Mouse (Mus musculus): ENCODE data around the gene Ccdc85a.
A peak's percentile ranks its signal among the peaks of the same experiment; 100 is the strongest.

Ccdc85a gene

GRCm38 (mm10) chr11:28583911-28584434 is at the start of gene Ccdc85a:
Gene Ccdc85a (minus strand): TSS chr11:28584324.
- peak; percentile 83 to 89 for DNase-seq

GRCm38 (mm10) chr11:28633571-28634125 is 49.5 kb upstream of the Ccdc85a start:
- DNase-seq, result peak in 1 of 2 experiments; percentile 5

GRCm38 (mm10) chr11:28633093-28633492 is 49.0 kb upstream of the Ccdc85a start:
- no peak for DNase-seq

DNA sequence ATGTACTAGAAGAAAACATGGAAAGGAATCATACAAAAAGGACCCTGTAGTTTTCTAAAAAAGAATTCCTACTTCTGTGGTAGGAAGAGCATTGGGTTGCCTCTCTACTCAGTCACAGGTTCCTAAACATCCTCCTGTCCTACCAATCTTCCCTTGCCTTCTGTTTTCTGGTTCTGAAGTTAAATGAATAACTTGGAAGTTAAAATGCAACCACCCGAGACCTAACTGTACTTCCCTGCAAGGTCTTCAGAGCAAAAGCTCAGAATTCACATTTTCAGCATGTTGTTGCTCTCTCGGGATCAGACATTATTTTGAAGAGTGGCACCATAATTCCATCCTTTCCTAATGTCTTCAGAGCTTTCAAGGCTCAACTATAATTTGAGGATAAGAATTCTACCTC is 46.6 kb upstream of the Ccdc85a start:
- DNase-seq, result no peak

DNA sequence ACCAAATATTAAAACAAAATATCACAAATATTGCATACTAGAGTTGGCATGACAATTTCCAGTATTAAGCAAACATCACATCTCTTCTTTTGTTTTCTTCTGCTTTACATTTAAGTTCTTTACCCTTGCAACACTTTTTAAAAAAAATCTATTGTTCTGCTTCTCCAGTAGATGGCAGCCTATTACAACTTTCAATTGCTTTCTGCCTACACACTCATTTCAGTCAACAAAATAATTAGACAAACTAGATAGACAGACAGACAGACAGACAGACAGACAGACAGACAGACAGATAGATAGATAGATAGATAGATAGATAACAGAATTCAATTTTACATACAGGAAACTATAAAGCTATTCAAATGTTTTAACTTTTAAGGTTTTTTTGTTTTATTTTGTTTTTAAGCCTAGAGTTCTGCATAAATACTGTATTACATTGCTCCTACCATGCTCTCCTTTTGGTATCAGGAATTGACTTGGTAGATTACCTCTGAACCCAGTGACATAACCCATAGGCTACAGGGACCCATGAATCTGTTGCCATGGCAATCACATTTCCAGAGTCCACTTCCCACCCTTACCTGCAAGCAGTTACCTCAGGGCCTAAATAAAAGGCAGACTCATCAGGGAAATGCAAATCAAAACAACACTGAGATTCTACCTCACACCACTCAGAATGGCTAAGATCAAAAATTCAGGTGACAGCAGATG is 26.8 kb upstream of the Ccdc85a start:
- DNase-seq, result no peak

GRCm38 (mm10) chr11:28583138-28583910 is 800 bp downstream of the Ccdc85a start:
- DNase-seq, result peak in 1 of 2 experiments; percentile 16

GRCm38 (mm10) chr11:28582218-28582617 is 1.9 kb downstream of the Ccdc85a start:
- DNase-seq, result peak in 1 of 2 experiments; percentile 11

GRCm38 (mm10) chr11:28572423-28572822 is 11.7 kb downstream of the Ccdc85a start:
- no peak for DNase-seq

GRCm38 (mm10) chr11:28556420-28556819 is 27.7 kb downstream of the Ccdc85a start:
- no peak for DNase-seq

- no peak for DNase-seq
Measured at GRCm38 (mm10) chr11:28543429-28543828, 40.7 kb downstream of the Ccdc85a start.

GRCm38 (mm10) chr11:28541307-28541706 is 42.8 kb downstream of the Ccdc85a start:
- DNase-seq, result no peak

DNA sequence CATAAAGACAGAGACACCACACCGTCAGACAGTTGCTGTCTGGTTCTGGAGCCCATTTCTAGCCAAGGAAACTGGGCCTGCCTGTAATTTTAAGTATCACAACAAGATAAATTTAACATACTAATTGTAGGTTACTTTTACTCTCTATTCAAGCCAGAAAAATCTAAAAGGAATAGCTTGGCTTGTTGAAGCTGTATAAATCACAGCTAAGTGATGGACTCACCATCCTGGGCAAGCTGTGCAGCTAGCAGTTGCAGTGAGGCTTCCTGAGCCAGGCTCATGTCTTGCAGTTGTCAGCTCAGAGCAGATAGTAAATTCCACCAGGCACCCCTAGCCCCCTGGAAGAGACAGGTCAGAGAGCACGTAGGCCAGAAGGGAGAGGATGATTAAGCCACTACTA is 50.8 kb downstream of the Ccdc85a start:
- DNase-seq, result no peak

- no peak for DNase-seq
Measured at GRCm38 (mm10) chr11:28501190-28501589, 82.9 kb downstream of the Ccdc85a start.

- peak; percentile 4 to 7 for DNase-seq
Measured at GRCm38 (mm10) chr11:28497034-28497433, 87.1 kb downstream of the Ccdc85a start.

- DNase-seq, result no peak
Measured at GRCm38 (mm10) chr11:28493362-28493761, 90.8 kb downstream of the Ccdc85a start.

DNA sequence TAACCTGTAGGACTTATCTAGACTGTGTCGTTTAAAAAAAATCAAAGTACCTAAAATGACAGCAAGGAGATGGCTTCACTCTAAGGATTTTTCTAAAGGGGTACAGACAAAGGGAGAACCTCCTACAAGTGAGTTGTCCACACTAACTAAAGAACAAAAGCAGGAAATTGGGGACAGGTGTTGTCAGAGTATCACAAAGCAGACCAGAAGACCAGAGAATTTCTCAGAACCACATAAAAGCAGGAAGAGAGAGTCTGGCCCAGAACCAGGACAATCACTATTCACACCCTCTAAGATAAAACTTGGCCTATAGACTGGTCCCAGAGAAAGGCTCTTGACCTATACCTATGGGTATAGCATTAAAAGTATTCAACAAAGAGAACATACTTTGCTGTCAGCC is 92.8 kb downstream of the Ccdc85a start:
- DNase-seq, result no peak

DNA sequence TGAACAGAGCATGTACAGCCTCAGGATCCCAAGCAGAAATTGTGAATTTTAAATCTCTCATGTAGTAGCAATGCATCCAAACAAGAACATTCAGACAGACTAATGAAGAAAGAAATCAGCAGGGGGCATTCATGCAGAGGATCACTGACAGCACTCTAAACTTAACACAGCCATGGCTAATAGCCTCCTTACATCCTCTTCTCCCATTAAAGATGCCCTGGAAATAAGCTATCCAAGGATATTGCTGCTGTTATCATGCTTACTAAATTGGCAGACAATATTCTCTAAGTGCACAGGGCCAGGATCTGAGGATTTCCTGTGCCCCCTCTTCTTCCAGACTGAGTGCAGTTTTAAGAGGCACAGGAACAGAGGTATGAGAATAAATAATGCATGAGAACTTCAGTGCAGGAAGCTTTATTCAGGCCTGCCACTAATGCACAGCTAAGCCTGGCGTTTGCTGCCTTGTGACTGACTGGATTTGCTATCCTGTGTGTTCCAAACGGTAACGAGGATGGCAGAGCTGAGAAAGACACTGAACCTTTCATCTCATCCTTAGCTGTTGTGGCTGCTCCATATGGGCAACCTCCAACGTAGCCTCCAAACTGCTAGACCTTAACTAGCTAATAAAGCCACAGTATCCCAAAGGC is 99.9 kb downstream of the Ccdc85a start:
- no peak for DNase-seq

GRCm38 (mm10) chr11:28477088-28477487 is 107.0 kb downstream of the Ccdc85a start:
- no peak for DNase-seq

DNA sequence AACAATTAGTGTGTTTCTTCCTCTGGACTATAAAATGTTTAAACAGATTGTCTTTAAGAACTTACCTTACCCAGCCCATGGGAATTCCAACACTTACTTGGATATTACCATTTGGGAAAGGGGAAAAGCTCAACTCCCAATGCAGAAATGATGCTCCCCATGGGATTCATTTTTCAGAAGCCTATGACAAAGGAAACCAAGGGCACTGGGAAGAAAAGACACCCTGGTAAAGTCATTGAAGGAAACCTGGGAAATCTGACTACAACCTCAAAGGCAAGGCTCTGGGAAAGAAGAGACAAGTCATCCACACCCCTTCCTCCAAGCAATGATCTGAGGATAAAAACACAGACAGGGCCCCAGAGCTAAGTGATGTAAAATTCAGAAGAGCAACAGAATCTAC is 118.4 kb downstream of the Ccdc85a start:
- no peak for DNase-seq

DNA sequence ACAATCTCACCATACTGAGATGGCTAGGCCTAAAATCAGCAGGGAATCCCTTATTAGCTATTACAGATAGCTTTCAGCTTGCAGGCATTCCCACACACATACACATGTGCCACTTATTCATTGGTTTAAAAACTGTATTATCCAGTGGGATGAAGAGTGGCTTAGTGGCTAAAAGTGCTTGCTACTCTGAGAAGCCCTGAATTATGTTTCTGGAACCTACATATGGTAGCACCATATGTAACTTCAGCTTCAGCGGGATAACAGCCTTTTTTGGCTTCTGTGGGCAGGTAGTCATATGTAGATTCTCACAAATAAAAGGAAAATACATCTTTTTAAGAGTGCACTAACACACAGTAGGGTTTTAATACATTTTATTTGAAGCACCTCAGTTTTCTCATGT is 119.2 kb downstream of the Ccdc85a start:
- no peak for DNase-seq

DNA sequence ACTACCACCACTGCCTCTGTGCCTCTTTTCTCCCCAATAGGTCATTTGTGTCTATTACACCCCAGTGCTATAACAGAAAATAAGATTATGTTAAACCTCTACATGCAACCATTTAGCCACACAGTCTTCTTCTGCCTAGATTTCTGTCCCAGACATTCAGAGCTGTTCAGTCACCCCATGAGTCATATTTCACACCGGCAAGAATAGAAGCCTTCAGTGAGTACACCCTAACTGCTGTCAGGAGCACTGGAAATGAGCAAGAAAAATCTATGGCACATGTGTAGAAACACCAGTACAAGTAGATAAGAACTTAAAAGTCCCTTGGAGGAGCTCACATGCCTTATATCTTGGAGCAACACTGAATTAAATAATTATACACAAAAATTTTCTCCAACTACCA is 125.0 kb downstream of the Ccdc85a start:
- DNase-seq, result no peak

DNA sequence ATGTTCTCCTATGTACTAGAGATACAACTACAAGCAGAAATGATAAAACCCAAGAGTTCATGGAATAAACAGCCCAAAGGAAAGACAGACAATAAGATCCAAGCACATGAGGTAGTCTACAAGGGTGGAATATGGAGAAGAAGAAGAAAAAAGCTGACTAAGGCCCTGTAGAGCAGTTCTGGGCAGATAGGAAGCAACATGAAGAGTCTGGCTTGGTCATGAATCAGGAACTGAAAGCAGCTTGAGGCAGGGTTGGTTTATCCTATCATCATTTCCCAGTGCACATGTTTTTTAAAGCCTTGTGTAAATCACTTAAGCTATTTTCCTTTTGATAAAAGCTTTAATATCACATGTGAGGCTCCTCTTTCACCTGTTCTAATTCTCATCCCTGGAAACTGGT is 144.2 kb downstream of the Ccdc85a start:
- no peak for DNase-seq
